Mouse (Mus musculus): ENCODE results near the gene Cfap43. TPM values are rescaled to one million over a fixed set of nuclear protein-coding genes. Genes with fewer than 3 reads are reported as not detected.

Cfap43 gene
- polyA plus RNA-seq (2017; shearing (Covaris generic)) = 0.34 TPM

GRCm38 (mm10) chr19:47919126-47919965, at the start of gene Cfap43, which contains the start of gene Itprip:
Gene Cfap43 (minus strand): TSS chr19:47919287.
Gene Itprip (minus strand): TSS chr19:47919299.

GRCm38 (mm10) chr19:47937443-47938406, 18.6 kb upstream of the Cfap43 start, which contains the start of gene Cfap58:
Gene Cfap58 (plus strand): TSS chr19:47937675.

GRCm38 (mm10) chr19:47865353-47865947, 53.6 kb downstream of the Cfap43 start, which contains the start of gene Gsto2:
Gene Gsto2 (plus strand): TSS chr19:47865534.

GRCm38 (mm10) chr19:47854796-47855783, 64.0 kb downstream of the Cfap43 start, which contains the start of gene Gsto1:
Gene Gsto1 (plus strand): TSS chr19:47854970.

GRCm38 (mm10) chr19:47731071-47731881, 187.8 kb downstream of the Cfap43 start, which contains the start of gene Sfr1:
Gene Sfr1 (plus strand): TSS chr19:47731682.

GRCm38 (mm10) chr19:47691994-47692393, 227.1 kb downstream of the Cfap43 start, which contains the start of gene Col17a1:
Gene Col17a1 (minus strand): TSS chr19:47692094.

Other genes with a start within 250 kb of the Cfap43 start
- gene Col17a1, start 227.2 kb downstream of the Cfap43 start, polyA plus RNA-seq (2017; shearing (Covaris generic)) = not detected
- 184 TPM for gene Sfr1, start 187.6 kb downstream of the Cfap43 start, polyA plus RNA-seq (2017; shearing (Covaris generic))
- 73.1 TPM for gene Gsto1, start 64.3 kb downstream of the Cfap43 start, polyA plus RNA-seq (2017; shearing (Covaris generic))
- gene Gsto2, start 53.8 kb downstream of the Cfap43 start, polyA plus RNA-seq (2017; shearing (Covaris generic)) = not detected
- gene Itprip, start within 50 bp of the Cfap43 start, polyA plus RNA-seq (2017; shearing (Covaris generic)) = 57.3 TPM
- gene Cfap58, start 18.4 kb upstream of the Cfap43 start, polyA plus RNA-seq (2017; shearing (Covaris generic)) = not detected